Mouse (Mus musculus): ENCODE measurements around the gene Card6.

The Card6 gene

GRCm38 (mm10) chr15:5081235-5081634 is 27.1 kb downstream of the Card6 start:
- no peak for DNase-seq

GRCm38 (mm10) chr15:5068801-5069518 is 39.4 kb downstream of the Card6 start:
- no peak for DNase-seq

- DNase-seq, result no peak
Measured at GRCm38 (mm10) chr15:5063635-5064034, 44.7 kb downstream of the Card6 start, which contains the start of gene C7. Gene C7 (minus strand): TSS chr15:5063740.
